8 mouse cellular contexts compared by ENCODE assay signal in the genomic region with DNA sequence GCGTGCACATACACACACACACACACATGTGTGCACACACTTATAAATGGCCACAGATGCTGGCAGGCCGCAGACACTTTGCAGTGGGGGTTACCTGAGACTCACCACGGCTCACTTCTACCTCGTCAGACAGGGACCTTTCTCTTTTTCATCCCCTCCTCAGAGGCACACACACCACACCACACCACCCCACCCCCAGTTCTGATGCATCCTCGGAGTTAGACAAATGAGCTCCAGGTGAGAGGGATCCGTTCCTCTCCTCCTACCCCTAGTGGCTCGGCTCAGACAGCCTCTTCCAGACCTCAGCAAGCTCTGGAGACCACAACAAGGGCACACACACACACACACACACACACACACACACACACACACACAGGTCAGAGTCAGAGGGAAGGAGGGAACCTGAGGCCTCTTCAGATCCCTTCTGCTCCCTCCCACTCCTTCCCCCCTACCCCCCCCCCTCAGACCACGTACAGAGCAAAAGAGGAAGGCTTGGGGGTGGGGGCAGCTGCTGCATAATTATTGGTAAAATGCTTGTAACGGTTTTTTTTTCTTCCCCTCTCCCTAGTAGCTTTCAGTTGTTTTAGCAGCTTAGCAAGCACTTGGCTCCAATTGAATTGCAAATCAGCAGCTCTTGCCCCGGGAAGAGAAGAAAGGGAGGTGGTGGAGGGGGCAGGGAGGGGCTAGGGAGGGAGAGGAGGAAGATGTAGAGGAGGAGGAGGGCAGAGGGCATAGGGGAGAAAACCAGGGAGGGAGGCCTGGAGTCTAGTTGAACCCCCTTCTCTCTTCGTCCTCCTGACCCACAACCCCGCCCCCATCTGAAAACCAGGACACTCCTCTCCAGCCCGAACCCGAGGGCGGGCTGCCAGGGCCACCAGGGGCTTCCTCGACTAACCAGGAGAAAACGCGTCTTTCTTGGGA. TPM values are rescaled to one million over a fixed set of nuclear protein-coding genes. Genes with fewer than 3 reads are reported as not detected.
DNase-seq lines count a peak whose midpoint lies in the region; ATAC-seq lines count a peak whose summit lies in the region.

No protein-coding gene starts in this region.

- 4% methylated on average over 18 of the region's 18 CpGs for WGBS in forebrain, embryonic 14.5 days
- WGBS in liver, embryonic 12.5 days (ENCODE audit: insufficient replicate concordance), result 11% methylated on average over 17 of the region's 18 CpGs
- WGBS in stomach, embryonic 16.5 days, result 13% methylated on average over 18 of the region's 18 CpGs

- H3K4me3 ChIP-seq in forebrain, embryonic 14.5 days (ENCODE audit: low read depth, low read length), result no peak overlapping the region
- no peak overlapping the region for H3K4me3 ChIP-seq in liver, embryonic 12.5 days
- no peak overlapping the region for H3K4me3 ChIP-seq in stomach, embryonic 16.5 days (replicated peaks; ENCODE audit: low read length)

- peak overlapping the region; percentile 84 for H3K27ac ChIP-seq in forebrain, embryonic 14.5 days (ENCODE audit: low read depth, low read length)
- 0 out of 2 replicates have a peak overlapping the region, but pooled peaks have one; percentile 30 for H3K27ac ChIP-seq in liver, embryonic 12.5 days
- H3K27ac ChIP-seq in stomach, embryonic 16.5 days (ENCODE audit: low read length), result no peak overlapping the region

- peak; percentile 38; the same call in 1 of the 2 replicates for ATAC-seq in frontal cortex, adult (ENCODE audit: low TSS enrichment)
- peak; percentile 79 for ATAC-seq in forebrain, embryonic 14.5 days
- ATAC-seq in liver, embryonic 12.5 days, result no peak
- no peak for ATAC-seq in stomach, embryonic 16.5 days (ENCODE audit: insufficient read depth, low FRiP score)

- peak overlapping the region; percentile 40 for H3K9ac ChIP-seq in forebrain, embryonic 14.5 days (ENCODE audit: low read length)
- H3K9ac ChIP-seq in liver, embryonic 12.5 days, result no peak overlapping the region
- no peak overlapping the region for H3K9ac ChIP-seq in stomach, embryonic 16.5 days (ENCODE audit: low read length)

- DNase-seq in frontal cortex, postnatal 25 days (ENCODE audit: low spot score in 2 of 2), result no peak
- DNase-seq in WW6 (ENCODE audit: low read depth, low spot score), result peak; percentile 60
- peak; percentile 95 for DNase-seq in forebrain, embryonic 14.5 days (ENCODE audit: low spot score)
- DNase-seq in adrenal gland, postnatal 14 days, result no peak
- DNase-seq in B cell, adult 2 months, result no peak

- H3K9me3 ChIP-seq in forebrain, embryonic 14.5 days (replicated peaks; ENCODE audit: control insufficient read depth, low read length), result no peaks in the 10 kb centered on the region
- H3K9me3 ChIP-seq in liver, embryonic 12.5 days (replicated peaks), result no peaks in the 10 kb centered on the region
- H3K9me3 ChIP-seq in stomach, embryonic 16.5 days (replicated peaks; ENCODE audit: control insufficient read depth, low read length), result no peaks in the 10 kb centered on the region

- peak overlapping the region; percentile 33 for H3K4me2 ChIP-seq in forebrain, embryonic 14.5 days (ENCODE audit: low read length)
- peak overlapping the region; percentile 37 for H3K4me2 ChIP-seq in liver, embryonic 12.5 days
- H3K4me2 ChIP-seq in stomach, embryonic 16.5 days (ENCODE audit: low read depth, low read length), result peak overlapping the region; percentile 24

- no peaks in the 10 kb centered on the region for H3K36me3 ChIP-seq in forebrain, embryonic 14.5 days (ENCODE audit: control insufficient read depth, insufficient read depth, low read length)
- H3K36me3 ChIP-seq in liver, embryonic 12.5 days, result no peaks in the 10 kb centered on the region
- H3K36me3 ChIP-seq in stomach, embryonic 16.5 days (ENCODE audit: control insufficient read depth, insufficient read depth, low read length), result no peaks in the 10 kb centered on the region

- no peaks in the 10 kb centered on the region for H3K27me3 ChIP-seq in forebrain, embryonic 14.5 days (replicated peaks; ENCODE audit: control insufficient read depth, insufficient read depth, low read length)
- H3K27me3 ChIP-seq in liver, embryonic 12.5 days (replicated peaks), result peaks cover 76% of the 10 kb centered on the region
- peaks cover 18% of the 10 kb centered on the region for H3K27me3 ChIP-seq in stomach, embryonic 16.5 days (ENCODE audit: control insufficient read depth, insufficient read depth, low read length)

- peaks cover 28% of the 10 kb centered on the region for H3K4me1 ChIP-seq in forebrain, embryonic 14.5 days (ENCODE audit: control insufficient read depth, insufficient read depth, low read length)
- peaks cover 10% of the 10 kb centered on the region; the same call in 1 of the 2 replicates for H3K4me1 ChIP-seq in liver, embryonic 12.5 days
- peaks cover 5% of the 10 kb centered on the region; the same call in 1 of the 2 replicates for H3K4me1 ChIP-seq in stomach, embryonic 16.5 days (ENCODE audit: control insufficient read depth, insufficient read depth, low read length)

RNA-seq across cellular contexts. Expression of gene Grm4, which starts 19.6 kb away (rescaled TPM):
- polyA plus RNA-seq in forebrain, embryonic 14.5 days (2014; fragmentation: Nextera tagmentation; extraction: Ambion mirVana), result 2.0 and 2.4 TPM in 2 replicates
- polyA plus RNA-seq in liver, embryonic 12.5 days (2016; fragmentation: Nextera tagmentation; extraction: Ambion mirVana), result 0.05 TPM in 1 of 2 replicates, not detected in the other
- polyA plus RNA-seq in stomach, embryonic 16.5 days (2015; fragmentation: Nextera tagmentation; extraction: Ambion mirVana), result 0.19 and 0.50 TPM in 2 replicates
- 3.9 and 4.5 TPM in 2 replicates for total RNA-seq in adrenal gland, postnatal 14 days (2021)

RNA-seq across cellular contexts. Expression of gene Hmga1, which starts 54.7 kb away (rescaled TPM):
- polyA plus RNA-seq in forebrain, embryonic 14.5 days (2014; fragmentation: Nextera tagmentation; extraction: Ambion mirVana), result 132 TPM in 2 replicates
- polyA plus RNA-seq in liver, embryonic 12.5 days (2016; fragmentation: Nextera tagmentation; extraction: Ambion mirVana), result 295 and 306 TPM in 2 replicates
- 163 and 171 TPM in 2 replicates for polyA plus RNA-seq in stomach, embryonic 16.5 days (2015; fragmentation: Nextera tagmentation; extraction: Ambion mirVana)
- total RNA-seq in adrenal gland, postnatal 14 days (2021), result 17.4 and 27.0 TPM in 2 replicates

Comparison
In these comparisons a context has a peak if more than half of its experiments do, and no peak if none do; other contexts are left out.
1. ATAC-seq: peak in frontal cortex, adult (single experiment) and forebrain, embryonic 14.5 days (single experiment); none in liver, embryonic 12.5 days (single experiment) and stomach, embryonic 16.5 days (single experiment).
2. DNase-seq: peak in WW6 (single experiment) and forebrain, embryonic 14.5 days (single experiment); none in frontal cortex, postnatal 25 days (0 of 2), adrenal gland, postnatal 14 days (single experiment) and B cell, adult 2 months (0 of 2).
3. Peak in every context shown above with its lines, with median percentiles within 50 percentile points of each other: H3K4me2 ChIP-seq.